Mouse (Mus musculus) lung, embryonic 15.5 days (tissue): ENCODE measurements around the gene 0610040J01Rik. TPM values are rescaled to one million over a fixed set of nuclear protein-coding genes. Genes with fewer than 3 reads are reported as not detected.

Experiments used
- ATAC-seq: fragments of 200-750 bp; cut with Nextera tagmentation; 2 replicates; pipeline ENCODE4 v1.8.0; 2017; ENCODE audit warnings: moderate number of reproducible peaks, borderline replicate concordance; ENCODE audit not compliant: low FRiP score, low TSS enrichment; ENCODE audit errors: extremely low read depth
- H3K27ac ChIP-seq: fragments of 300-500 bp; sonication (generic); 2 replicates; pipeline ENCODE4 v1.5.1; 2015; ENCODE audit warnings: moderate library complexity, mild to moderate bottlenecking, inconsistent platforms
- H3K27me3 ChIP-seq: fragments of 300-500 bp; sonication (generic); 2 replicates; pipeline ENCODE4 v1.6.1; 2015; ENCODE audit warnings: inconsistent platforms
- H3K36me3 ChIP-seq: fragments of 300-500 bp; sonication (generic); 2 replicates; pipeline ENCODE4 v1.6.1; 2015; ENCODE audit warnings: inconsistent platforms
- H3K4me1 ChIP-seq: fragments of 300-500 bp; sonication (generic); 2 replicates; pipeline ENCODE4 v1.6.1; 2015; ENCODE audit warnings: inconsistent platforms
- H3K4me2 ChIP-seq: fragments of 300-500 bp; sonication (generic); 2 replicates; pipeline ENCODE4 v1.6.1; 2015; ENCODE audit warnings: inconsistent platforms, mild to moderate bottlenecking, moderate library complexity
- H3K4me3 ChIP-seq: fragments of 300-500 bp; sonication (generic); 2 replicates; pipeline ENCODE4 v1.5.1; 2015; ENCODE audit warnings: mild to moderate bottlenecking, inconsistent platforms
- H3K9ac ChIP-seq: fragments of 300-500 bp; sonication (generic); 2 replicates; pipeline ENCODE4 v1.6.1; 2015; ENCODE audit warnings: inconsistent platforms
- H3K9me3 ChIP-seq: fragments of 300-500 bp; sonication (generic); 2 replicates; pipeline ENCODE4 v1.6.1; 2016; ENCODE audit warnings: inconsistent platforms
- WGBS: fragments of 180-500 bp; shearing (Covaris S2); methylation state at CpG from one replicate; pipeline ENCODE4 v1.1.7; 2015; 5-methylcytosine and 5-hydroxymethylcytosine counted together
- polyA plus RNA-seq: library from polyadenylated mRNA; unstranded; fragments of >200 nt; fragmentation: Nextera tagmentation; extraction: Ambion mirVana; gene quantifications from 2 replicates; pipeline ENCODE4 v1.2.1, GENCODE M21; 2015

Gene 0610040J01Rik
- polyA plus RNA-seq, result 25.7 and 28.9 TPM in 2 replicates

DNA sequence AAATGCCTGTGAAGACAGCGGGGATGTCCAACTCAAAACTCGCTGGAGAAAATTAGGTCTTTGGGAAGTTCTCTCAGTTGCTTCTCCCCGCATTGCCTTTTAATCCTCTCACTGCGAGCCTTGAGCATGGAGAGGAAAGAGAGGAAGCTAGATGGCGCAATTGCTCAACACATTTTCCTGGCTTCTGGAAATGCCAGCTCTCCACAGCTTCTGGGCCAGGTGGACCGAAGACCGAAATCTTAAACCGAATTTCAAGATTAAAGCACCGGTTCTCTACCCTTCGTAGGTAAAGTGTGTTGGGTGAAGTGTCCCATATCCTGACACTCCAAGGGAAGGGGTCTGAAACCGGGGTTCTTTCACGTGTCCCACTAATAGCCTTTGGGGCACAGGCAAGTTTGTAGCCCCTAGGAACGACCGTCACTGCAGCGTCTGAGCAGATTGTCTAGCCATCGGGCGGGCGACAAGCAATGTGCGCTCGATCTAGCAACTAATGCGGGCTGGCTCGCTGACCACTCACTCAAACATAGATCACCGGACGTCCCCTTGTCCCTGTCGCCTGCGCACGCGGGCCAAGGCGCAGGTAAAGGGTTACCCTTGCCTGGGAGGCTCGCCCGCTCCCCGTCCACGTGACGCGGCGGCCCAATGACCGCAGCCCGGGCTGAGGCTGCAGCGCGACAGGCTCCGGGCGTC, at the start of gene 0610040J01Rik:
TSS of gene 0610040J01Rik (plus strand) at position 545 of the 690 bp plus-strand sequence.
- Histone ChIP-seq H3K36me3 (no peaks in the 10 kb centered on the region), H3K4me1 (0 out of 2 replicates have a peak, but pooled peaks cover 3% of the 10 kb centered on the region), H3K9ac (peak within 1 kb of the TSS; percentile 47), H3K4me2 (peak within 1 kb of the TSS; percentile 94), H3K27me3 (no peaks in the 10 kb centered on the region), H3K9me3 (no peaks in the 10 kb centered on the region), H3K27ac (peak within 1 kb of the TSS; percentile 46; the same call in 1 of the 2 replicates), H3K4me3 (peak within 1 kb of the TSS; percentile 48)
- WGBS, result 2% methylated on average over 42 of the region's 42 CpGs
- peak; percentile 86 for ATAC-seq

DNA sequence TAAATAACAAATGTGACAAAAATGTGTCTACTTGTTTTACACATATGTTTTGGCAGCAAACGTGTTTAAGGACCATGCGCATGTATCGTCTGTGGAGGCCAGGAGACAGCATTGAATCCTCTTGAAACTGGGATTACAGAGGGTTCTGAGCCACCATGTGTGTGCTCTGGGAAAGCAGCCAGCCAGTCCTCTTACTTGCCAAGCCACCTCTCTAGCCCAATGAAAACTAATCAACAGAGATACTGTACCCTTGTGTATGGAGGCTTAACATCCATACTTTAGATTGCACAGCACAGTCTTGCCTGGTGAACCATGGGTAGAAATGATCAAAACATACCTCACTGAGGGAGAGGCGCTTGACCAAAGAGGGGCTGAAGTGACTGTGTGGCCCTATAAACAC, 46.3 kb upstream of the 0610040J01Rik start:
- no peak overlapping the region for H3K9ac ChIP-seq
- no peaks in the 10 kb centered on the region for H3K27me3 ChIP-seq
- no peaks in the 10 kb centered on the region for H3K4me1 ChIP-seq
- no peak overlapping the region for H3K27ac ChIP-seq
- WGBS, result 78% methylated on average over 4 of the region's 4 CpGs
- H3K9me3 ChIP-seq, result no peaks in the 10 kb centered on the region
- H3K36me3 ChIP-seq, result no peaks in the 10 kb centered on the region
- no peak overlapping the region for H3K4me3 ChIP-seq
- no peak for ATAC-seq
- H3K4me2 ChIP-seq, result no peak overlapping the region

DNA sequence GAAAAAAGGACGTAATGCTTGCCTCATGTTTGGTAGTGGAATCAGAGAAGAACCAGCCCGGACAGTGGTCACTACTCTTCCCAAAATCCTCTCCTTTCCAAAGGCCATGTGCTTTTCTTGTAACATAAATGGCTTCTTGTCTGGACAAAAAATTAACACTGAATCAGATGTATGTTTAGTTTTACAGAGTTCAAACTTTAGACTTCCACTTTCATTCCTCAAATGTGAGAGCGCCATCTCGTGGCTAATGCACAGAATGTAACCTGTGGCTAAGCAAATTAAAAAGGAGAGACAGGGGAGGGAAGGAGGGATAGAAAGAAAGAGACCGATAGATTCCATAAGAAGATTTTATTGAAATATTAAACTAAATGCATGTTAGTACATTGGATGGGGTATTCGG, 45.4 kb upstream of the 0610040J01Rik start:
- Histone ChIP-seq H3K9me3 (no peaks in the 10 kb centered on the region), H3K9ac (no peak overlapping the region), H3K27ac (no peak overlapping the region), H3K4me1 (no peaks in the 10 kb centered on the region), H3K36me3 (no peaks in the 10 kb centered on the region), H3K4me2 (no peak overlapping the region; the same call in 1 of the 2 replicates), H3K4me3 (no peak overlapping the region), H3K27me3 (no peaks in the 10 kb centered on the region)
- 38% methylated on average over 6 of the region's 6 CpGs for WGBS
- ATAC-seq, result 0 out of 2 replicates have a peak, but pooled peaks have one; percentile 2

DNA sequence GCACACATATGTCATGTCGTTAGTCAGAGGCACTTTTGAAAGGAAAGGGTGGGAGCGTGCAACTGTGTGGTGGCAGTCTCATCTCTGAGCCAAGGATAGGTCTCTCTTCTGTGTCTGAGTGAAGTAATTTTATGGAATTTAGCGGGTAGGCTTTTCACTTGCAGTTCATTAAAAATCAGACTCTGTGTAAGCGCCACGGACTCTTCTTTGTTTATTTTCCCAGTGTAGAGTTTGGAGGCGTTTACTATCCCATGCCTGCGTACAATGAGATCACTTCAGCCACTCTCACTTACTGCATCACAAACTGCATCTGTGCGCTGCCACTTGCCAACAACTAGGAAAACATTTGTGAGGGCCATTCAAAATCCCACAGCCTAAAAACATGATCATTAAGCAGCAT, 44.7 kb upstream of the 0610040J01Rik start:
- WGBS, result 38% methylated on average over 8 of the region's 8 CpGs
- ATAC-seq, result peak; percentile 47; the same call in 1 of the 2 replicates
- Histone ChIP-seq H3K9ac (no peak overlapping the region), H3K27ac (no peak overlapping the region), H3K4me2 (peak overlapping the region; percentile 38), H3K4me1 (no peaks in the 10 kb centered on the region), H3K27me3 (no peaks in the 10 kb centered on the region), H3K9me3 (no peaks in the 10 kb centered on the region), H3K36me3 (no peaks in the 10 kb centered on the region), H3K4me3 (no peak overlapping the region)

DNA sequence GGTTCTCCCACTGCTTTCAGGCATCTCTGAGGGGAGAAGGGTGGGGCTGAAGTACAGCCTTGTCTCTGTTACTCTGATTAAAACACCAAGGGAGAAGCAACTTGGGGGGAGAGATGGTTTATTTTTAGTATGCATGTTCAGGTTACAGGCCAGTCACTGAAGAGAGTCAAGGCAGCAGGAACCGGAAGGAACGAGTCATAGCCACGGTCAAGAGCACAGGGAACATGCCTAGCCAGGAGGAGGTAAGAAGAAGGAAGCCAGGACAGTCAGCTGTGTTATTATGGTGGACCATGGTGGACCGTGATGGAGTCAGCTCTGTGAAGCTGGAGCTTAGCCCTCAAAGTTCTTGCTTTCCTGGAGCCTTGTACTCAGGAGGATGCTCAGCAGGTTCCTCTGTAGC, 43.9 kb upstream of the 0610040J01Rik start:
- no peaks in the 10 kb centered on the region for H3K9me3 ChIP-seq
- no peak overlapping the region for H3K4me3 ChIP-seq
- H3K36me3 ChIP-seq, result no peaks in the 10 kb centered on the region
- no peak for ATAC-seq
- H3K27me3 ChIP-seq, result no peaks in the 10 kb centered on the region
- no peaks in the 10 kb centered on the region for H3K4me1 ChIP-seq
- 61% methylated on average over 4 of the region's 4 CpGs for WGBS
- H3K4me2 ChIP-seq, result no peak overlapping the region
- no peak overlapping the region for H3K9ac ChIP-seq
- H3K27ac ChIP-seq, result no peak overlapping the region

DNA sequence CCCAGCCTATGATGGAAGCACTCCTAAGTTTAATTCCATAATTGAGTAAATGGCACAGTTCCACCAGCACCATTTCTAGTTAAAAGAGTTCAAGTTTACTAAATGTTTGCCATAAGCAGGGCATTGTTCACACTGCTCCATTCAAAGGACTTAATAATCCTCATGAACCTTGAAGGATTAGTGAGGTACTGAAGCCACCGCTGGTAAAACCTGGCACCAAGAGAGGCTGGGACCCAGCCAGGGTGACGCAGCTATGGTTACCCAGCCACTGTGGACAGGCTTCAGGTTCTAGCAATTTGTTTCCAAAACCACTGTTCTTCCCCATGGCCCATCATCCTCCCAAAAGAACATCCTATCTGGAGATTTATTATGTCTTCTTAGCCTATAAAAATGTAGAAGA, 39.2 kb upstream of the 0610040J01Rik start:
- Histone ChIP-seq H3K27ac (no peak overlapping the region), H3K4me3 (no peak overlapping the region), H3K36me3 (no peaks in the 10 kb centered on the region), H3K27me3 (no peaks in the 10 kb centered on the region), H3K4me2 (no peak overlapping the region), H3K4me1 (no peaks in the 10 kb centered on the region), H3K9me3 (no peaks in the 10 kb centered on the region), H3K9ac (no peak overlapping the region)
- WGBS, result 83% methylated on average over 2 of the region's 2 CpGs
- ATAC-seq, result no peak

DNA sequence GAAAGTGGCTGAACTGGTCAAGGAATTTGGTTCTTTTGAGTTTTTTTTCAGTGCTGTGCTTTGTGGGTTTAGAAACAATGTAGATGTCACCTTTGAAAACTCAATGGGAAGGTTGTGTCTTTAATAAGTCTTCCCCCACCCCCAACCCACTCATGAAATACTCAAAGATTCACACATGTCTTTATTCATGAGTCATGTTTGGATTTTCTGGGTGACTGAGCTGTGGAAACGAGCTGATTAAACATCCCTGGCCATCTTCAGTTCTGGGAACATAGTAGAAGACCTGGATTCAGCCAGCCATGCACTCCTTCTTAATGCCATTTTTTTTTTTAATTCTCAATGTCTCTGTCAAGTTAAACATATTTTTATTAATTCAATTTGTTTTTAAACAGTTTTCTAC, 38.6 kb upstream of the 0610040J01Rik start:
- H3K9me3 ChIP-seq, result no peaks in the 10 kb centered on the region
- H3K4me2 ChIP-seq, result no peak overlapping the region
- H3K9ac ChIP-seq, result no peak overlapping the region
- WGBS, result 46% methylated on average over 1 of the region's 1 CpGs
- no peaks in the 10 kb centered on the region for H3K27me3 ChIP-seq
- H3K27ac ChIP-seq, result no peak overlapping the region
- ATAC-seq, result no peak
- H3K4me3 ChIP-seq, result no peak overlapping the region
- H3K36me3 ChIP-seq, result no peaks in the 10 kb centered on the region
- no peaks in the 10 kb centered on the region for H3K4me1 ChIP-seq

DNA sequence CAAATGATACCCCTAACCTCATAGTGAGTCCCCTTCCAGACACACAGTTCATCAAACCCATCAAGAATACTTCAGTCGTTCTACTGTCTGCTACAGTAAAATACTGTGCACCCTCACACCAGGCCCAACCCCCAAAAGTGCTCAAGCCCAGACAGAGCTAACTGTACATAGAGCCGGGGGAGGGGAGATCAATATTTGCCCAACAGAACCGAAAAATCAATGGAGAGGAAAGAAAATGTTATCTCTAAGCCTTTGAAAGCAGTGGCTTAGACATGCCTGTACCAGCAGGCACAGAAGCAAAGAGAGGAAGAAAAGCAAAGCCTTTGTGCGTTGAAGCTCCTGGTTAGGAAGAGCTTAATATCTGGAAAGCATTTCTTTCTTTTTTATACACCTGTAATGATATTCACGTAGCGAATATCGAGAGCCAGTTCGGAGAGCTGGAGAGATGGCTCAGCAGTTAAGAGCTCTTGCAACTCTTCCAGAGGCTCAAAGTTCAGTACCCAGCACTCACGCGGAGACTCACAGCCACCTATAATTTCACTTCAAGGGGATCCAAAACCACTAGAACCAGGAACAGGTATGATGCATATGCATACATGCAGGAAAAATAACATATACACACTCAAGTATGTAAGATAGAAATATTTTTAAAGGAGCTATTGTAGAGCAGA, 23.9 kb upstream of the 0610040J01Rik start:
- Histone ChIP-seq H3K9ac (no peak overlapping the region), H3K4me3 (no peak overlapping the region), H3K27me3 (no peaks in the 10 kb centered on the region), H3K9me3 (no peaks in the 10 kb centered on the region), H3K27ac (no peak overlapping the region), H3K4me2 (no peak overlapping the region), H3K4me1 (no peaks in the 10 kb centered on the region), H3K36me3 (no peaks in the 10 kb centered on the region)
- ATAC-seq, result no peak
- 68% methylated on average over 10 of the region's 10 CpGs for WGBS

DNA sequence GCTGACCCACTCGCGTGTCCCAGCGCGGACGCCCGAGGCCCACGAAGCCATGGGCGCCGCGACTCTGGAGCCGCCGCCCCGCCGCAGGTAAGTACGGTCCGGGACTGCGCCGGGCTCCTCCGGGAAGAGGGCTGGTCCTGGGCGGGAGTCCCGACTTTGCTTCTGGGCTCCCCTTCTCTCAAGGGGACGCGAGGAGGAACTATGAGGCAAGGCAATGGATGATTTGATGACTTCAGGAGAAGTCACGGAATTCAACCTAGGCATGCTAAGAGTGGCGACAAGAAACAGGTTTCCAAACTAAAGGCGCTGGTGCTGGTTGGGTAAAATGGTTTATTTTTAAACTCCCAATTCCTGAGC, 324 bp downstream of the 0610040J01Rik start:
- WGBS, result under 1% methylated on average over 26 of the region's 26 CpGs
- no peak for ATAC-seq
- Histone ChIP-seq H3K27me3 (no peaks in the 10 kb centered on the region), H3K4me2 (peak overlapping the region; percentile 94), H3K9ac (peak overlapping the region; percentile 47), H3K36me3 (no peaks in the 10 kb centered on the region), H3K9me3 (no peaks in the 10 kb centered on the region), H3K4me3 (peak overlapping the region; percentile 48), H3K4me1 (0 out of 2 replicates have a peak, but pooled peaks cover 3% of the 10 kb centered on the region), H3K27ac (0 out of 2 replicates have a peak overlapping the region, but pooled peaks have one; percentile 46)

DNA sequence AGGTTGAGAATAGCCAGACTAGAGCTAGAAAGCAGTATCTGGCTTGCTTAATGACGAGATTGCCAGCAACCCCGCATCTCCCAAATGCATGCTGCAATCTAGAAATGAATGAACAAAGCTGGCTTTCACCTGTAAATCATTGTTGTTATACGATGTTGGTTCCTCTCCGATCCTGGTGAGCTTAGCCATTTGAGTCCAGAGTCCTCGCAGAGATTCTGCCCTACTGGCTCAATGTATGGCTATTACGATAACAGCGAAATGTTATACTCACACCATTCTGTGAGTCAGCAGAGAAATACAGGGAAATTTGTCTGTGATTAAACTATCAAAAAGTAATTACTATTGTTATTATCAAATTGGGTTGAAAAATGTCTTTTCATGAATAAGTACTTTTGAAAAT, 4.5 kb downstream of the 0610040J01Rik start:
- Histone ChIP-seq H3K9me3 (no peaks in the 10 kb centered on the region), H3K9ac (no peak overlapping the region), H3K36me3 (no peaks in the 10 kb centered on the region), H3K27me3 (no peaks in the 10 kb centered on the region), H3K4me3 (no peak overlapping the region), H3K4me2 (no peak overlapping the region), H3K27ac (no peak overlapping the region), H3K4me1 (peaks cover 15% of the 10 kb centered on the region)
- WGBS, result 88% methylated on average over 7 of the region's 7 CpGs
- ATAC-seq, result no peak

DNA sequence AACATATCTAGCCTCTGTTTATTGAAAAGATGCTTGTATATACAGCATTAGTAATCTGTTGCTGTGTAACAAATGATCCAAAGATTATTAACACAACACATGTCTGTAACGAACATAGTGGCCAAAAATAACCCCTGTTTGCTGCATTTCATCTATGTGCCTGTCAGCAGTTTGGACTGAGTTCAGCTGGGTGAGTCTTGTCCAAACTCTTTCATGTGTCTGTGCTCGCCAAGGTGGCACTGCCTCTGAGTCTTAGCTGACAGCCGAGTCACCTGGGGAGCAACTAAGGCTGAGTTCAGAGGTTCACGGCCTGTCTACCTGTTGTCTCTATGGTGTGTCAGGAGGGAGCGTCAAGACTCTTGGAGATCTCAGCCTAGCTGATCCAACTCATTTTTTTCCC, 5.1 kb downstream of the 0610040J01Rik start:
- 51% methylated on average over 5 of the region's 5 CpGs for whole genome bisulfite sequencing
- Histone ChIP-seq H3K9me3 (no peaks in the 10 kb centered on the region), H3K4me2 (no peak overlapping the region), H3K36me3 (no peaks in the 10 kb centered on the region), H3K4me1 (peaks cover 15% of the 10 kb centered on the region), H3K27ac (no peak overlapping the region), H3K9ac (no peak overlapping the region), H3K27me3 (no peaks in the 10 kb centered on the region), H3K4me3 (no peak overlapping the region)
- ATAC-seq, result no peak

DNA sequence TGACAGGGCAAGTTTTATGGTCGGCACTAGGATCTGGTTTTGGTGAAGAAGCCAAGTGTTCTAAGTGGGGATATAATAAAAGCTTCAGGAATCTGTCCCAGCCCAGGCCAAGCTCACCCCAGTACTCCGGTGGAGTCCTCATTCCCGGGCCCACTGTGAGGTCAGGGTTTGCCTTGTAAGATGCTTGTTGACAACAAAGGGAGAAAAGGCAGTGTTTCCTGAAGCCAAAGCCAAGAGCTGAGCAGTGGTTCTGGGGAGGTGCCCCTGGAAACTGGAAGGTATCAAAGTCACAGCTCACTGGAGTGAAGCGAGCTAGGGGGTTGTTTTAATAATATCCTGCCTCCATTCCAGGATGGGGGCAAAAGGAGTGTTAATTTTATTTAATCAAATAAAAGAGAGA, 6.8 kb downstream of the 0610040J01Rik start:
- Histone ChIP-seq H3K9me3 (no peaks in the 10 kb centered on the region), H3K27me3 (no peaks in the 10 kb centered on the region), H3K27ac (no peak overlapping the region), H3K36me3 (no peaks in the 10 kb centered on the region), H3K9ac (no peak overlapping the region), H3K4me1 (peaks cover 27% of the 10 kb centered on the region), H3K4me3 (no peak overlapping the region), H3K4me2 (no peak overlapping the region)
- no peak for ATAC-seq
- WGBS, result 48% methylated on average over 4 of the region's 4 CpGs
